Comparison of ENCODE assay signal across 8 mouse cellular contexts in the genomic region with DNA sequence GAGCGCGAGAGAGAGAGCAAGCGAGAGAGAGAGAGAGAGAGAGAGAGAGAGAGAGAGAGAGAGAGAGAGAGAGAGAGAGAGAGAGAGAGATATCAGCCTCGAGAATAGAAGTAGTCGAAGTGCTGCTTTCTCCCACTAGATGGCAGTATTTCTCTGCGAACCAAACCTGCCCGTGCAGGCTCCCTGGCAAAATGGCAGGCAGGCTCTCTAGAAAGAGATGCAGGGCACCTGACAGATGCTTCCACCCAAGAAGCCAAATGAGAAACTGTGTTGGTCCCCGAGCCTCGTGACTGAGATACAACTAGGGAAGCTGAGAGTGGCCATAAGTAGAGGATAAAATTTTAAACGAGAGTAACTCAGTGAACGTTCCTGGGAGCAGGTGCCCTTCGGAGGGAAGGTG. TPM values are rescaled to one million over a fixed set of nuclear protein-coding genes. Genes with fewer than 3 reads are reported as not detected.
DNase-seq lines count a peak whose midpoint lies in the region; ATAC-seq and TF ChIP-seq lines count a peak whose summit lies in the region.

No protein-coding gene starts in this region.

- DNase-seq in 416B (ENCODE audit: low read depth) (peak; percentile 84), Patski (ENCODE audit: low read depth, low spot score) (peak; percentile 19)
- DNase-seq in cerebellum, postnatal 25 days = peak; percentile 73 to 85
- peak; percentile 57 for DNase-seq in gastrocnemius, adult 18-20 months (ENCODE audit: low spot score)
- DNase-seq in kidney, postnatal 25 days = peak; percentile 60 to 82
- peak; percentile 60 to 68 (median 68) for DNase-seq in liver, embryonic 14.5 days (ENCODE audit: low read depth in 3 of 3, low spot score in 3 of 3)
- peak; percentile 46 for DNase-seq in testis, postnatal 14 days (ENCODE audit: low spot score)

- no peak overlapping the region for H3K27ac ChIP-seq in liver, embryonic 14.5 days

- H3K4me2 ChIP-seq in liver, embryonic 14.5 days (ENCODE audit: low read depth) = no peak overlapping the region

- peak; percentile 28; the same call in 1 of the 2 replicates for TF ChIP-seq EP300 in liver, embryonic 14.5 days (IDR thresholded peaks at IDR 0.05; ENCODE audit: low read depth)

- POLR2A ChIA-PET in Patski (lab: Charles Lee) = no interaction called here

- CTCF ChIA-PET in Patski (lab: Charles Lee) = interaction anchor here (1.1 to 3.4 kb wide), 2 partner anchors 269 to 271 kb away, joined by 7 to 13 read pairs; no protein-coding TSS in a partner anchor

- H3K36me3 ChIP-seq in liver, embryonic 14.5 days (replicated peaks; ENCODE audit: control insufficient read depth, insufficient read depth, low read depth) = no peaks in the 10 kb centered on the region

- H3K4me3 ChIP-seq in liver, embryonic 14.5 days (ENCODE audit: insufficient read depth in 1 of 2, low read depth in 2 of 2, low read length in 2 of 2) = no peak overlapping the region

- H3K27me3 ChIP-seq in Patski = peaks cover 30% of the 10 kb centered on the region
- no peaks in the 10 kb centered on the region for H3K27me3 ChIP-seq in liver, embryonic 14.5 days (ENCODE audit: control insufficient read depth, insufficient read depth, low read length)

- ATAC-seq in Patski = no peak
- peak; percentile 48; the same call in 1 of the 2 replicates for ATAC-seq in liver, embryonic 14.5 days (ENCODE audit: insufficient read depth)
- peak; percentile 89 for ATAC-seq in neutrophil, adult 5-6 weeks (ENCODE audit: extremely low read depth, insufficient number of reproducible peaks, low FRiP score, poor library complexity, severe bottlenecking)

- in situ Hi-C loops in Patski (cut with MboI; ENCODE audit: low pct_unique_long_range_greater_than_20kb) = loop anchor here (5.0 kb wide), 1 partner anchor 271 kb away; no protein-coding TSS in a partner anchor

- no peak overlapping the region for H3K9ac ChIP-seq in liver, embryonic 14.5 days (replicated peaks)

- TF ChIP-seq CTCF in Patski (IDR thresholded peaks at IDR 0.05) = peak; percentile 83
- TF ChIP-seq CTCF in liver, embryonic 14.5 days (IDR thresholded peaks at IDR 0.05; ENCODE audit: low read depth) = peak; percentile 90

- 23% methylated on average over 9 of the region's 12 CpGs for WGBS in liver, embryonic 14.5 days (ENCODE audit: insufficient replicate concordance)

- peaks cover 9 to 21% of the 10 kb centered on the region in 2 experiments for H3K4me1 ChIP-seq in liver, embryonic 14.5 days (replicated peaks; ENCODE audit: control insufficient read depth in 2 of 2, insufficient read depth in 2 of 2, low read length in 1 of 2)

- H3K9me3 ChIP-seq in liver, embryonic 14.5 days (ENCODE audit: control insufficient read depth, low read length) = peaks cover 3% of the 10 kb centered on the region

RNA-seq across cellular contexts. Expression of a gene that starts 13.4 kb away (rescaled TPM):
- polyA plus RNA-seq in Patski (2021) = not detected
- total RNA-seq in gastrocnemius, adult 18-20 months (2021) = under 1 TPM; 0.24 to 0.62 TPM
- polyA plus RNA-seq in liver, embryonic 14.5 days (2012; rRNA removed) = not detected in 2 replicates
- not detected in 2 replicates for polyA plus RNA-seq in liver, embryonic 14.5 days (2014; fragmentation: Nextera tagmentation; extraction: Ambion mirVana)
- total RNA-seq in neutrophil, adult 5-6 weeks (2017) = 0.23 TPM in 1 of 2 replicates, not detected in the other

RNA-seq across cellular contexts. Expression of a gene that starts 37.2 kb away (rescaled TPM):
- 47.9 TPM for polyA plus RNA-seq in Patski (2021)
- 1 to 10 TPM; 8.1 to 9.0 TPM for total RNA-seq in gastrocnemius, adult 18-20 months (2021)
- 17.4 and 25.9 TPM in 2 replicates for polyA plus RNA-seq in liver, embryonic 14.5 days (2012; rRNA removed)
- polyA plus RNA-seq in liver, embryonic 14.5 days (2014; fragmentation: Nextera tagmentation; extraction: Ambion mirVana) = 14.8 and 16.5 TPM in 2 replicates
- total RNA-seq in neutrophil, adult 5-6 weeks (2017) = 134 and 148 TPM in 2 replicates

Comparison
In these comparisons a context has a peak if more than half of its experiments do, and no peak if none do; other contexts are left out.
1. DNase-seq: peak in every context shown above with its lines; median percentile 84 in 416B; 79 in cerebellum, postnatal 25 days; 71 in kidney, postnatal 25 days; 68 in liver, embryonic 14.5 days; 57 in gastrocnemius, adult 18-20 months; 46 in testis, postnatal 14 days; 19 in Patski.
2. RNA of a gene that starts 37.2 kb away (total RNA-seq): 134 to 148 TPM in neutrophil, adult 5-6 weeks; 8.1 to 9.0 TPM in gastrocnemius, adult 18-20 months; every median in the first group is over 10 times any median in the second.